Mouse (Mus musculus): ENCODE data around the gene Olfr31. TPM values are rescaled to one million over a fixed set of nuclear protein-coding genes. Genes with fewer than 3 reads are reported as not detected.

Gene Olfr31
- polyA plus RNA-seq, 1 experiment from 2014 or later: not detected

Other genes with a start within 250 kb of the Olfr31 start
- gene Psmd6, start 201.8 kb upstream of the Olfr31 start, polyA plus RNA-seq (2015; fragmentation: Nextera tagmentation; extraction: Ambion mirVana): 219 and 224 TPM in 2 replicates
- not detected in 2 replicates for gene Olfr720, start 136.0 kb upstream of the Olfr31 start, polyA plus RNA-seq (2015; fragmentation: Nextera tagmentation; extraction: Ambion mirVana)
- 5.1 and 5.4 TPM in 2 replicates for gene Il3ra, start 23.4 kb downstream of the Olfr31 start, polyA plus RNA-seq (2015; fragmentation: Nextera tagmentation; extraction: Ambion mirVana)
- not detected in 2 replicates for gene Olfr721-ps1, start 78.5 kb downstream of the Olfr31 start, polyA plus RNA-seq (2015; fragmentation: Nextera tagmentation; extraction: Ambion mirVana)

Measured in limb, embryonic 15.5 days (tissue).